ENCODE assay signal across 8 mouse cellular contexts in genomic region chr9:80066367-80067220, GRCm38 (mm10). TPM values are rescaled to one million over a fixed set of nuclear protein-coding genes. Genes with fewer than 3 reads are reported as not detected.
DNase-seq lines count a peak whose midpoint lies in the region; ATAC-seq lines count a peak whose summit lies in the region.

Senp6 (plus strand) TSS chr9:80066903.

- DNase-seq in neural tube, embryonic 11.5 days (ENCODE audit: low spot score) = peak; percentile 85
- no peak for DNase-seq in neural tube, embryonic 10.5 days (ENCODE audit: extremely low spot score, low spot score)
- DNase-seq in embryo, embryonic 9.5 days (ENCODE audit: extremely low spot score) = peak; percentile 89
- no peak for DNase-seq in gonadal fat pad, adult 2 months (ENCODE audit: low read depth)
- DNase-seq in spleen, postnatal 10 days (ENCODE audit: low spot score in 2 of 2) = peak; percentile 76 to 81

- H3K36me3 ChIP-seq in neural tube, embryonic 11.5 days (ENCODE audit: control insufficient read depth, insufficient read depth, low read length) = no peaks in the 10 kb centered on the region
- no peaks in the 10 kb centered on the region for H3K36me3 ChIP-seq in intestine, embryonic 16.5 days (ENCODE audit: control insufficient read depth, insufficient read depth, low read length)
- H3K36me3 ChIP-seq in limb, embryonic 12.5 days = no peaks in the 10 kb centered on the region
- no peaks in the 10 kb centered on the region for H3K36me3 ChIP-seq in midbrain, embryonic 13.5 days

- no peaks in the 10 kb centered on the region for H3K9me3 ChIP-seq in neural tube, embryonic 11.5 days (ENCODE audit: control insufficient read depth, low read length)
- H3K9me3 ChIP-seq in intestine, embryonic 16.5 days (ENCODE audit: control insufficient read depth, low read length) = peaks cover 3% of the 10 kb centered on the region; the same call in 1 of the 2 replicates
- H3K9me3 ChIP-seq in limb, embryonic 12.5 days = peaks cover 14% of the 10 kb centered on the region; the same call in 1 of the 2 replicates
- 0 out of 2 replicates have a peak, but pooled peaks cover 5% of the 10 kb centered on the region for H3K9me3 ChIP-seq in midbrain, embryonic 13.5 days

- peaks cover 3% of the 10 kb centered on the region; the same call in 1 of the 2 replicates for H3K4me1 ChIP-seq in neural tube, embryonic 11.5 days (ENCODE audit: control insufficient read depth, insufficient read depth, low read length)
- H3K4me1 ChIP-seq in intestine, embryonic 16.5 days (ENCODE audit: control insufficient read depth, insufficient read depth, low read length) = peaks cover 16% of the 10 kb centered on the region
- H3K4me1 ChIP-seq in limb, embryonic 12.5 days (replicated peaks) = peaks cover 9% of the 10 kb centered on the region
- peaks cover 28% of the 10 kb centered on the region for H3K4me1 ChIP-seq in midbrain, embryonic 13.5 days (replicated peaks)

- peak within 1 kb of the TSS; percentile 91 for H3K4me3 ChIP-seq in neural tube, embryonic 11.5 days (ENCODE audit: low read depth, low read length)
- H3K4me3 ChIP-seq in intestine, embryonic 16.5 days (ENCODE audit: low read length) = peak within 1 kb of the TSS; percentile 91
- peak within 1 kb of the TSS; percentile 88 for H3K4me3 ChIP-seq in limb, embryonic 12.5 days (replicated peaks)
- peak within 1 kb of the TSS; percentile 87 for H3K4me3 ChIP-seq in midbrain, embryonic 13.5 days (replicated peaks)

- H3K9ac ChIP-seq in neural tube, embryonic 11.5 days (ENCODE audit: low read length) = peak within 1 kb of the TSS; percentile 100
- H3K9ac ChIP-seq in intestine, embryonic 16.5 days (ENCODE audit: low read depth, low read length) = peak within 1 kb of the TSS; percentile 100
- H3K9ac ChIP-seq in limb, embryonic 12.5 days (replicated peaks) = peak within 1 kb of the TSS; percentile 99
- peak within 1 kb of the TSS; percentile 99 for H3K9ac ChIP-seq in midbrain, embryonic 13.5 days (replicated peaks)

- peak within 1 kb of the TSS; percentile 100 for H3K27ac ChIP-seq in neural tube, embryonic 11.5 days (ENCODE audit: low read depth, low read length)
- peak within 1 kb of the TSS; percentile 99 for H3K27ac ChIP-seq in intestine, embryonic 16.5 days (ENCODE audit: low read length)
- peak within 1 kb of the TSS; percentile 100 for H3K27ac ChIP-seq in limb, embryonic 12.5 days
- peak within 1 kb of the TSS; percentile 100 for H3K27ac ChIP-seq in midbrain, embryonic 13.5 days

- H3K4me2 ChIP-seq in neural tube, embryonic 11.5 days (ENCODE audit: low read depth) = peak within 1 kb of the TSS; percentile 53
- peak within 1 kb of the TSS; percentile 63 for H3K4me2 ChIP-seq in intestine, embryonic 16.5 days (ENCODE audit: low read depth, low read length)
- peak within 1 kb of the TSS; percentile 58 for H3K4me2 ChIP-seq in limb, embryonic 12.5 days
- H3K4me2 ChIP-seq in midbrain, embryonic 13.5 days (replicated peaks) = peak within 1 kb of the TSS; percentile 59

- ATAC-seq in neural tube, embryonic 11.5 days (ENCODE audit: insufficient read depth, low FRiP score, low TSS enrichment) = peak; percentile 92
- peak; percentile 89 for ATAC-seq in intestine, embryonic 16.5 days
- peak; percentile 92 for ATAC-seq in limb, embryonic 12.5 days (ENCODE audit: insufficient number of reproducible peaks, insufficient read depth, low FRiP score, low TSS enrichment, low read depth)
- ATAC-seq in midbrain, embryonic 13.5 days = peak; percentile 94

- 1% methylated on average over 45 of the region's 74 CpGs for WGBS in neural tube, embryonic 11.5 days
- 1% methylated on average over 59 of the region's 74 CpGs for WGBS in intestine, embryonic 16.5 days
- under 1% methylated on average over 69 of the region's 74 CpGs for WGBS in limb, embryonic 12.5 days
- WGBS in midbrain, embryonic 13.5 days = under 1% methylated on average over 52 of the region's 74 CpGs

- no peaks in the 10 kb centered on the region for H3K27me3 ChIP-seq in neural tube, embryonic 11.5 days (ENCODE audit: control insufficient read depth, insufficient read depth, low read length)
- H3K27me3 ChIP-seq in intestine, embryonic 16.5 days (replicated peaks; ENCODE audit: control insufficient read depth, insufficient read depth, low read length) = no peaks in the 10 kb centered on the region
- no peaks in the 10 kb centered on the region for H3K27me3 ChIP-seq in limb, embryonic 12.5 days
- H3K27me3 ChIP-seq in midbrain, embryonic 13.5 days = no peaks in the 10 kb centered on the region

RNA-seq across cellular contexts. Expression of gene Senp6, which starts in this region (rescaled TPM):
- 61.0 and 70.5 TPM in 2 replicates for polyA plus RNA-seq in neural tube, embryonic 11.5 days (2014; fragmentation: Nextera tagmentation; extraction: Ambion mirVana)
- polyA plus RNA-seq in gonadal fat pad, adult 2 months (2012; rRNA removed) = 10.0 and 23.0 TPM in 2 replicates
- 26.6 and 29.5 TPM in 2 replicates for polyA plus RNA-seq in intestine, embryonic 16.5 days (2015; fragmentation: Nextera tagmentation; extraction: Ambion mirVana)
- polyA plus RNA-seq in limb, embryonic 12.5 days (2016; fragmentation: Nextera tagmentation; extraction: Ambion mirVana) = 70.6 and 72.9 TPM in 2 replicates
- 57.7 and 63.6 TPM in 2 replicates for polyA plus RNA-seq in midbrain, embryonic 13.5 days (2015; fragmentation: Nextera tagmentation; extraction: Ambion mirVana)

Comparison
In these comparisons a context has a peak if more than half of its experiments do, and no peak if none do; other contexts are left out.
1. DNase-seq: peak in neural tube, embryonic 11.5 days (single experiment), embryo, embryonic 9.5 days (single experiment) and spleen, postnatal 10 days (2 of 2); none in neural tube, embryonic 10.5 days (single experiment) and gonadal fat pad, adult 2 months (single experiment).
2. Peak in every context shown above with its lines, with median percentiles within 50 percentile points of each other: ATAC-seq, H3K27ac ChIP-seq, H3K4me2 ChIP-seq, H3K4me3 ChIP-seq and H3K9ac ChIP-seq.